Mouse (Mus musculus) frontal cortex, postnatal 10 days (tissue): ENCODE measurements around the gene Dffb.
"Not testable (repeated sequence)": the region's sequence is repeated elsewhere in the genome, so short reads cannot be mapped to it uniquely, and the experiment has no call there.

Source experiments
- DNase-seq, 2 experiments: peaks; one replicate each; pipeline ENCODE4 v3.0.0; 2022; ENCODE audit warnings: low spot score in 2 of 2, mixed read lengths in 1 of 2

Gene Dffb

DNA sequence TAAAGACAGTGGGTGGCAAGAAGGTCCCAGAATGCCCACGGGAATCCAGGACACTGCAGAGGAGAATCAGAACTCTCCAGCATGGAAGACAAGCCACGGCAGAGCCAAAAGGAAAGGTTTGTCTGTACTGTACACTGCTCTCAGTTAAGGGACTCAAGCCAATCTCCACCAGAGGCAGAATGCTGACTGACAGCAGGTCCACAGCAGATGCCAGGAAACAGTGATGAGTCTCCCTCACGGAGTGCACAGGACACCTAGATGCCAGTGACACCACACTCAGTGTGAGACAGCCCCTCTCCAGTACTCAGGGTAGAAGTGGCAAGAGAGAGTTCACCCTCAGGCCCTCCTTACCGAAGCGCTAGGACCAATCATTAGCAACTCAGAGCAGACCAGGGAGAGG, 8.3 kb downstream of the Dffb start:
- no peak for DNase-seq

GRCm38 (mm10) chr4:153962631-153963030, 12.3 kb downstream of the Dffb start:
- DNase-seq = no peak

DNA sequence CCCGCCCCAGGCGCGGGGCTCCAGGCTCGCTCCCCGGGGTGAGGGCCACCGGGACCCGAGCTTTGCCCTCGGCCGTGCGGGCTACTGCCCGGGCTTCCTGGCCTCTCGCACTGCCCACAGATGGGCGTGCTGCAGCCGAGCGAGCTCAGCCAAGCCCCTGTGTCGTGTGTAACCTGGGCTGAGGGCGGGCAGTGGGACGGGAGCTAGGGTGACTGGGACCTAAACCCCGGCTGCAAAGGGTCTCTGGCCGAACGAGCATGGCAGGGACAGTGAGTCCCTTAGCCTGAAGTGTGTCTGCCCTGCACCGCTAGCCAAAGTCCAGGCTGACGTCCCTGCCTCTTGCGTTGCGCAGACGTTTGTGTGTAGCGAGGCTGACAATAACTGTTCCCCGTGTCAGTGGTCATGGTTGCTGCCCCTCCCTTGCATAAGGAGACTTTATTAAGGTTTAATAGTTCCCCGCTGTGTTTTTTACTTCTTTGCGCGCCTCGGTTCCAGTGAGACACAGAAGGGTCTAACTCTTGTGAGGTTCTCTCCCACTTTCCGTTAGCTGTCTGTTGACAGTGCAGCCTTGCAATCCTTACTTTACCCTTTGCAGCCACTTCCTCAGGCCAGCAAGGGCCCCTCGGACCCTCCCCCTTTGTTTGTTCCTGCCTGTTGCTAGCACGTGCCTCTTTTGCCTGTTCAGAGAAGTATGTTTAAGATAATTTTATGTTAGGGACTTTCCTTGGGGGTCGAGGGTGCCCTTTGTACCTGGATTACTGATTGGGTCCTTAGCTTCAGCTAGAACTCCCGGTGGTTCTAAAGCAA, 17.3 kb downstream of the Dffb start:
- DNase-seq = no peak

- peak; percentile 96 to 98 for DNase-seq
Observed at GRCm38 (mm10) chr4:153956569-153957405, 18.1 kb downstream of the Dffb start, which contains the start of gene A430005L14Rik. Gene A430005L14Rik, plus strand, starts transcription at chr4:153957237.

GRCm38 (mm10) chr4:153955651-153956050, 19.3 kb downstream of the Dffb start:
- no peak for DNase-seq

- no peak for DNase-seq
Observed at GRCm38 (mm10) chr4:153951692-153952091, 23.2 kb downstream of the Dffb start.

GRCm38 (mm10) chr4:153951150-153951549, 23.8 kb downstream of the Dffb start:
- DNase-seq = no peak

DNA sequence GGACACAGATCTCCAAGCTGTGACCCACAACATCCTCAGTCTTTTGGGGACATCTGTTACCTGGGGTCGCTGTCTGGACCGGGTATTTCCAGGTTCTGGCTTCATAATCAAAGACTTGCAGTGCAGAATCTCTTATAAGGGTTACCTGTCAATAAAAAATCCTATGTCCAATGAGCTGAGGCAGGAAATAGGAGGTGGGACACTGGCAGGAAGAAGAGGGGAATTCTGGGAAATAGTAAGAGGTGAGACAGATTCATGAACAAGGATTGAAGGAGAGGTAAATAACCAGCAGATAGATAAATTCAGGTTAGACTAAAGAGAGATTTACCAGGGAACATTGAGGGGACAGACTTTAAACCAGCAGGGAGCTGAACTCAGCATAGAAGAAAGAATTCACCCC, 24.6 kb downstream of the Dffb start:
- DNase-seq = no peak

GRCm38 (mm10) chr4:153945741-153946140, 29.2 kb downstream of the Dffb start:
- DNase-seq = no peak

GRCm38 (mm10) chr4:153944261-153944660, 30.7 kb downstream of the Dffb start:
- DNase-seq = no peak

- DNase-seq = peak in 1 of 2 experiments; percentile 53
Observed at GRCm38 (mm10) chr4:153943243-153943642, 31.7 kb downstream of the Dffb start.

DNA sequence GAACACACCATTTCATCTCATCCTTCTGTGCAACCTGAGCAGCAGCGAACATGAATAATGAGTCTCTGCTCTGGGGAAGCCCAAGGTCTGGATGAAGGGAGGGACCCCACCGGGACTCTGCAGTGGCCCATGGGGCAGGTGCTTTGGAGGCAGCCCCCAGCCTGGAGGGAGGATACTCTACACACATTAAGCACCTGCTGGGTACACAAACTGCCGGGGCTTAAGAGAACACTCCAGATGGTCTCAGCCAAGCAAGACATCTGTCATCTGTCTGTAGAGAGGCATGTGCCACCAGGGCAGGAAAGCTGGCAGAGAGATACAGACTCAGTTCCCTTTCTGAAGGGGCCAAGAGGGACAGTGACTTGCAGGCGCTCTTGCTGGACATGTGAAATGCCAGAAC, 45.0 kb downstream of the Dffb start:
- DNase-seq = no peak

DNA sequence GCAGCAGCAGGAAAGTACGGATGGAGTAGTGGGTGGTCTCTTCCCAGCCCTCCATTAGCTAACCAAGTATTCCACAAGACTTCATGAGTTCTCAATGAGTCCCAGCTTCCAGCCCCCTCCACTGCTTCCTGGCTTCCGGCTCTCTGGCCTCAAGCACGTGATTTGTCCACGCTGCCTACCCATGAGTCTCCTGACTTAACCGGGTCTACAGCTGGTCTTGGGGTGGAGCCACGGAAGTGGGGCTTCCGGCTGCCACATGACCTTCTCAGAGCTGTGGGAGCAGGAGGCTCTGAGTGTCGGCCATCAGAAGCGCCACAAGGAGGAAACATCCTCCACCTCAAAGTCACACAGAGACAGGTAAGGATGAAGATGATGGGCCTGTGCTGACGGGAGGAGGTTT, 45.5 kb downstream of the Dffb start:
- DNase-seq = no peak

DNA sequence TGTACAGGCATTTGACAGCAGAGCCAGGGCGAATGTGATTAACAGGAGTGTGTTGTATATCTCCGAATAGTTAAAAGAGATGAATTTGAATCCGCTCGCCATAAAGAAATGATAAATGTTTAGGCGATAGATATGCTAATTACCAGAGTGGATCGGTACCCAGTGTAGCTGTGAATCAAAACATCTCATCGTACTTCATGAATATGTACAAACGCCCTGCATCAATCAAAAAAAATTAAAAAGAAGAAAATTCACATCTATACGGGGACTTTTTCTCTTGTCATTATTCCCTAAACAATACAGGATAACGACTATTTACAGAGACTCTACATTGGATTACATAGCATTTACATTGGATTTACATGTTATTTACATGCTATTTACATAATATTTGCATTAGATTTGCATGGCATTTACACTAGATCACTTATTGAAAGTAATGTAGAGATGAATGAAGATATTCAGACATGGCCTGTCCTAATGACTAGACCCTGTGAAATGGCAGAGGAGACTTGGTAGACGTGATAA, 46.1 kb downstream of the Dffb start:
- DNase-seq = no peak

DNA sequence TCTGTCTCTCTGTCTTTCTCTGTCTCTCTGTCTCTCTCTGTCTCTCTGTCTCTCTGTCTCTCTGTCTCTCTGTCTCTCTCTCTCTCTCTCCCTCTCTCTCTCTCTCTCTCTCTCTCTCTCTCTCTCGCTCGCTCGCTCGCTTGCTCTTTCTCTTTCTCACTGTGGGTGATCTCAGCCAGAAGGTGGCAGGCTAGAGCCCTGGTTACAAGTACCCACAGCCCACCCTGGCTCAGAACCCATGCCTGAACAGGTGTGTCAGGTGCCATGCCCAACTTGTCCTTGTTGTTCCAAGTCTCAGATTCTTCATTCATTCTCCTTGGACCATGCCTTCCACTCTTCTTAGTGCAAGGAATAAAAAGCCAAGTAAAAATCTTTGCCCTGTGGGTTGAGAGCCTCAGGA, 52.8 kb downstream of the Dffb start:
- not testable (repeated sequence) for DNase-seq

- no peak for DNase-seq
Observed at GRCm38 (mm10) chr4:153920517-153921233, 54.3 kb downstream of the Dffb start.

GRCm38 (mm10) chr4:153917773-153918500, 57.0 kb downstream of the Dffb start:
- DNase-seq = no peak
